Mouse (Mus musculus): ENCODE measurements around the gene Uncx. TPM values are rescaled to one million over a fixed set of nuclear protein-coding genes. Genes with fewer than 3 reads are reported as not detected.

Uncx gene
- polyA plus RNA-seq, 1 experiment: not detected

- 31% methylated on average over 2 of the region's 2 CpGs for WGBS
- no peaks in the 10 kb centered on the region for H3K4me1 ChIP-seq (ENCODE audit: control insufficient read depth, insufficient read depth, insufficient read length)
- DNase-seq (ENCODE audit: low read depth in 1 of 2, low spot score in 2 of 2): no peak
- no peak for TF ChIP-seq CTCF (IDR thresholded peaks at IDR 0.05; ENCODE audit: extremely low read depth, insufficient read depth, insufficient read length, insufficient replicate concordance)
- TF ChIP-seq POLR2A (IDR thresholded peaks at IDR 0.05; ENCODE audit: low read depth, low read length): no peak
- no peak overlapping the region for H3K4me3 ChIP-seq (ENCODE audit: extremely low read depth, insufficient read depth, insufficient read length)
- no peaks in the 10 kb centered on the region for H3K27me3 ChIP-seq (ENCODE audit: control insufficient read depth, insufficient read depth, low read length)
- H3K27ac ChIP-seq (ENCODE audit: insufficient read depth, low read length): no peak overlapping the region
- H3K36me3 ChIP-seq (ENCODE audit: control insufficient read depth, insufficient read depth, low read length): no peaks in the 10 kb centered on the region
These were observed 21.4 kb downstream of the Uncx start for GRCm38 (mm10) chr5:139564663-139565062.

GRCm38 (mm10) chr5:139565462-139565861 lies 22.2 kb downstream of the Uncx start:
- H3K4me1 ChIP-seq (ENCODE audit: control insufficient read depth, insufficient read depth, insufficient read length): no peaks in the 10 kb centered on the region
- TF ChIP-seq POLR2A (IDR thresholded peaks at IDR 0.05; ENCODE audit: low read depth, low read length): no peak
- H3K27ac ChIP-seq (ENCODE audit: insufficient read depth, low read length): no peak overlapping the region
- 62% methylated on average over 4 of the region's 4 CpGs for WGBS
- no peak for DNase-seq (ENCODE audit: low read depth in 1 of 2, low spot score in 2 of 2)
- no peaks in the 10 kb centered on the region for H3K36me3 ChIP-seq (ENCODE audit: control insufficient read depth, insufficient read depth, low read length)
- no peak overlapping the region for H3K4me3 ChIP-seq (ENCODE audit: extremely low read depth, insufficient read depth, insufficient read length)
- H3K27me3 ChIP-seq (ENCODE audit: control insufficient read depth, insufficient read depth, low read length): no peaks in the 10 kb centered on the region

- DNase-seq (ENCODE audit: low read depth in 1 of 2, low spot score in 2 of 2): no peak
- Histone ChIP-seq H3K27me3 (ENCODE audit: control insufficient read depth, insufficient read depth, low read length) (no peaks in the 10 kb centered on the region), H3K4me1 (ENCODE audit: control insufficient read depth, insufficient read depth, insufficient read length) (no peaks in the 10 kb centered on the region), H3K27ac (ENCODE audit: insufficient read depth, low read length) (no peak overlapping the region), H3K36me3 (ENCODE audit: control insufficient read depth, insufficient read depth, low read length) (no peaks in the 10 kb centered on the region), H3K4me3 (ENCODE audit: extremely low read depth, insufficient read depth, insufficient read length) (no peak overlapping the region)
- WGBS: 69% methylated on average over 6 of the region's 6 CpGs
- no peak for TF ChIP-seq CTCF (IDR thresholded peaks at IDR 0.05; ENCODE audit: extremely low read depth, insufficient read depth, insufficient read length, insufficient replicate concordance)
- no peak for TF ChIP-seq POLR2A (IDR thresholded peaks at IDR 0.05; ENCODE audit: low read depth, low read length)
These were observed 23.5 kb downstream of the Uncx start for GRCm38 (mm10) chr5:139566640-139567399.

- Histone ChIP-seq H3K4me1 (ENCODE audit: control insufficient read depth, insufficient read depth, insufficient read length) (no peaks in the 10 kb centered on the region), H3K27ac (ENCODE audit: insufficient read depth, low read length) (no peak overlapping the region), H3K4me3 (ENCODE audit: extremely low read depth, insufficient read depth, insufficient read length) (no peak overlapping the region), H3K27me3 (ENCODE audit: control insufficient read depth, insufficient read depth, low read length) (no peaks in the 10 kb centered on the region), H3K36me3 (ENCODE audit: control insufficient read depth, insufficient read depth, low read length) (no peaks in the 10 kb centered on the region)
- 39% methylated on average over 2 of the region's 2 CpGs for WGBS
- DNase-seq (ENCODE audit: low read depth in 1 of 2, low spot score in 2 of 2): no peak
- TF ChIP-seq CTCF (IDR thresholded peaks at IDR 0.05; ENCODE audit: extremely low read depth, insufficient read depth, insufficient read length, insufficient replicate concordance): no peak
- no peak for TF ChIP-seq POLR2A (IDR thresholded peaks at IDR 0.05; ENCODE audit: low read depth, low read length)
These were observed 24.8 kb downstream of the Uncx start for GRCm38 (mm10) chr5:139568079-139568478.

- Histone ChIP-seq H3K4me1 (ENCODE audit: control insufficient read depth, insufficient read depth, insufficient read length) (no peaks in the 10 kb centered on the region), H3K4me3 (ENCODE audit: extremely low read depth, insufficient read depth, insufficient read length) (no peak overlapping the region), H3K36me3 (ENCODE audit: control insufficient read depth, insufficient read depth, low read length) (no peaks in the 10 kb centered on the region), H3K27me3 (ENCODE audit: control insufficient read depth, insufficient read depth, low read length) (no peaks in the 10 kb centered on the region), H3K27ac (ENCODE audit: insufficient read depth, low read length) (no peak overlapping the region)
- TF ChIP-seq CTCF (IDR thresholded peaks at IDR 0.05; ENCODE audit: extremely low read depth, insufficient read depth, insufficient read length, insufficient replicate concordance) (no peak), POLR2A (IDR thresholded peaks at IDR 0.05; ENCODE audit: low read depth, low read length) (no peak)
- 28% methylated on average over 7 of the region's 7 CpGs for WGBS
- DNase-seq (ENCODE audit: low read depth in 1 of 2, low spot score in 2 of 2): no peak
These were observed 29.2 kb downstream of the Uncx start for GRCm38 (mm10) chr5:139572526-139572925.

GRCm38 (mm10) chr5:139573606-139574311 lies 30.5 kb downstream of the Uncx start:
- DNase-seq (ENCODE audit: low read depth in 1 of 2, low spot score in 2 of 2): no peak
- no peaks in the 10 kb centered on the region for H3K4me1 ChIP-seq (ENCODE audit: control insufficient read depth, insufficient read depth, insufficient read length)
- no peak overlapping the region for H3K27ac ChIP-seq (ENCODE audit: insufficient read depth, low read length)
- H3K27me3 ChIP-seq (ENCODE audit: control insufficient read depth, insufficient read depth, low read length): no peaks in the 10 kb centered on the region
- TF ChIP-seq CTCF (IDR thresholded peaks at IDR 0.05; ENCODE audit: extremely low read depth, insufficient read depth, insufficient read length, insufficient replicate concordance) (no peak), POLR2A (IDR thresholded peaks at IDR 0.05; ENCODE audit: low read depth, low read length) (no peak)
- H3K4me3 ChIP-seq (ENCODE audit: extremely low read depth, insufficient read depth, insufficient read length): no peak overlapping the region
- no peaks in the 10 kb centered on the region for H3K36me3 ChIP-seq (ENCODE audit: control insufficient read depth, insufficient read depth, low read length)
- 84% methylated on average over 7 of the region's 7 CpGs for WGBS

GRCm38 (mm10) chr5:139575054-139575453 lies 31.8 kb downstream of the Uncx start:
- DNase-seq (ENCODE audit: low read depth in 1 of 2, low spot score in 2 of 2): no peak
- WGBS: 79% methylated on average over 9 of the region's 9 CpGs
- TF ChIP-seq POLR2A (IDR thresholded peaks at IDR 0.05; ENCODE audit: low read depth, low read length) (no peak), CTCF (IDR thresholded peaks at IDR 0.05; ENCODE audit: extremely low read depth, insufficient read depth, insufficient read length, insufficient replicate concordance) (no peak)
- H3K27ac ChIP-seq (ENCODE audit: insufficient read depth, low read length): no peak overlapping the region
- H3K4me3 ChIP-seq (ENCODE audit: extremely low read depth, insufficient read depth, insufficient read length): no peak overlapping the region
- no peaks in the 10 kb centered on the region; the same call in 1 of the 2 replicates for H3K27me3 ChIP-seq (ENCODE audit: control insufficient read depth, insufficient read depth, low read length)
- no peaks in the 10 kb centered on the region for H3K36me3 ChIP-seq (ENCODE audit: control insufficient read depth, insufficient read depth, low read length)
- H3K4me1 ChIP-seq (ENCODE audit: control insufficient read depth, insufficient read depth, insufficient read length): no peaks in the 10 kb centered on the region

All from spleen, adult 2 months (tissue).